Mouse (Mus musculus): ENCODE measurements around the gene Bicra. TPM values are rescaled to one million over a fixed set of nuclear protein-coding genes. Genes with fewer than 3 reads are reported as not detected.

Bicra gene
- polyA plus RNA-seq, 1 experiment from 2014 or later, result 1.6 TPM

DNA sequence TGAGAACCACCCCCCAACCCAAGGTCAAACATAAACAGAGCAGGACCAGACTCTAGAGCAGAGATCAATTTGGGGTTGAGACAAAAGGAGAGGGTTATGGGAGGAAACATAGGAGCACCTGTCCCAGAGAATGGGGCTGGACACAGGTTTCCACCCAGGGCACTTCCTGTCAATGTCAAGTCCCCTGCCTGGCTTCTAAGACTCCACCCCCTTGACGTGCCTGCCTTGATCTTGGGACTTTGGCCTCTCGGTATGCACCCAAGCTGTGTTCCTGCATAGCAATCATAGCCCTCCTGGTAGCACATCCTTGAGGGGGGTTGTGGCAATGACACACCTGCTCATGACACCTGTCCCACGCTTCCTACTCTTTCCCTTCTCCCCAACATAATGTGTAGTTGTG lies 54.6 kb downstream of the Bicra start:
- H3K4me2 ChIP-seq, result no peak overlapping the region
- no peak overlapping the region for H3K4me3 ChIP-seq (replicated peaks)
- H3K9ac ChIP-seq, result no peak overlapping the region
- H3K27ac ChIP-seq (replicated peaks), result no peak overlapping the region
- ATAC-seq (ENCODE audit: insufficient read depth), result no peak
- WGBS (ENCODE audit: insufficient replicate concordance), result 57% methylated on average over 3 of the region's 3 CpGs
- H3K27me3 ChIP-seq, result no peaks in the 10 kb centered on the region
- peaks cover 63% of the 10 kb centered on the region for H3K36me3 ChIP-seq (replicated peaks)
- no peaks in the 10 kb centered on the region for H3K9me3 ChIP-seq (replicated peaks)
- peaks cover 7% of the 10 kb centered on the region; the same call in 1 of the 2 replicates for H3K4me1 ChIP-seq (replicated peaks)

- 47% methylated on average over 3 of the region's 3 CpGs for WGBS (ENCODE audit: insufficient replicate concordance)
- no peak overlapping the region for H3K4me2 ChIP-seq
- no peak overlapping the region for H3K4me3 ChIP-seq (replicated peaks)
- no peak for ATAC-seq (ENCODE audit: insufficient read depth)
- H3K36me3 ChIP-seq (replicated peaks), result peaks cover 66% of the 10 kb centered on the region
- H3K27me3 ChIP-seq, result no peaks in the 10 kb centered on the region
- H3K27ac ChIP-seq (replicated peaks), result no peak overlapping the region
- no peak overlapping the region for H3K9ac ChIP-seq
- no peaks in the 10 kb centered on the region for H3K9me3 ChIP-seq (replicated peaks)
- peaks cover 7% of the 10 kb centered on the region; the same call in 1 of the 2 replicates for H3K4me1 ChIP-seq (replicated peaks)
Measured at GRCm38 (mm10) chr7:15991764-15992163, 56.0 kb downstream of the Bicra start.

- no peak for ATAC-seq (ENCODE audit: insufficient read depth)
- peaks cover 43% of the 10 kb centered on the region for H3K36me3 ChIP-seq (replicated peaks)
- peaks cover 4% of the 10 kb centered on the region for H3K4me1 ChIP-seq (replicated peaks)
- no peak overlapping the region for H3K4me3 ChIP-seq (replicated peaks)
- H3K27ac ChIP-seq (replicated peaks), result no peak overlapping the region
- WGBS (ENCODE audit: insufficient replicate concordance), result 82% methylated on average over 16 of the region's 16 CpGs
- H3K27me3 ChIP-seq, result no peaks in the 10 kb centered on the region
- H3K9me3 ChIP-seq (replicated peaks), result no peaks in the 10 kb centered on the region
- no peak overlapping the region for H3K9ac ChIP-seq
- H3K4me2 ChIP-seq, result no peak overlapping the region
Measured at GRCm38 (mm10) chr7:15987661-15988356, 59.9 kb downstream of the Bicra start.

DNA sequence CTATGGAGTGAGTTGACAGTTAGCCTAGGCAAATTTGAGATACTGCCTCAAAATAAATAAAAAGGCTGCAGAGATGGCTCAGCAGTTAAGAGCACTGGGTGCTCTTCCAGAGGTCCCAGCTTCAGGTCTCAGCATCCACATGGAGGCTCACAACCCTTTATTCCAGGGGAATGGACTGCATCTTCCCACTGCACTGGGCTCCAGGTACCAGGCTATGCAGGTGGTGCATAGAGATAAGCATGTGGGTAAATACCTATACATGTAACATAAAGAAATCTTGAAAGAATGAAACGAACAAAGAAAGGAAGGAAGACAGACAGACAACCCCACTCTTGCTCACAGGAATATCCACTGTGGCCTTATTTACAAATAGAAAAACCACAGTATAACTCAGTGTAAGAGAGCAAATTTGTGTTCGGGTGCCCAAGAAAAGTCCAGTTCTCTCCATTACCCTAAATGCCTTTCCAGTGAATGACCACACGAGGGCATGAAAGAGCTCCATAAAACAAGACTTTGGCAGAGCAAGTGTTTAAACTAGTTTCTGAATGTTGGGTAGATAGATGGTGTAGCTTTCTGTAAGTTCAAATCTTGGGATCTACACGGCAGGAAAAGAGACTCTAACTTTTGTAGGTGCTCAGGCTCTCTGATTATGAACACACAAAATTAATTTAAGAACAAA lies 64.9 kb downstream of the Bicra start:
- Histone ChIP-seq H3K4me3 (replicated peaks) (no peak overlapping the region), H3K9me3 (replicated peaks) (no peaks in the 10 kb centered on the region), H3K9ac (no peak overlapping the region), H3K27ac (replicated peaks) (no peak overlapping the region), H3K4me2 (no peak overlapping the region), H3K36me3 (replicated peaks) (peaks cover 24% of the 10 kb centered on the region), H3K4me1 (replicated peaks) (peaks cover 16% of the 10 kb centered on the region), H3K27me3 (no peaks in the 10 kb centered on the region)
- ATAC-seq (ENCODE audit: insufficient read depth), result no peak
- WGBS (ENCODE audit: insufficient replicate concordance), result 12% methylated on average over 4 of the region's 4 CpGs

GRCm38 (mm10) chr7:15981538-15981937 lies 66.2 kb downstream of the Bicra start:
- Histone ChIP-seq H3K9ac (no peak overlapping the region), H3K4me2 (no peak overlapping the region), H3K27ac (replicated peaks) (no peak overlapping the region), H3K4me3 (replicated peaks) (no peak overlapping the region), H3K4me1 (replicated peaks) (peaks cover 16% of the 10 kb centered on the region), H3K27me3 (no peaks in the 10 kb centered on the region), H3K9me3 (replicated peaks) (no peaks in the 10 kb centered on the region), H3K36me3 (replicated peaks) (peaks cover 24% of the 10 kb centered on the region)
- 68% methylated on average over 4 of the region's 4 CpGs for WGBS (ENCODE audit: insufficient replicate concordance)
- ATAC-seq (ENCODE audit: insufficient read depth), result peak; percentile 27; the same call in 1 of the 2 replicates

- H3K9ac ChIP-seq, result no peak overlapping the region
- H3K4me3 ChIP-seq (replicated peaks), result no peak overlapping the region
- peaks cover 16% of the 10 kb centered on the region for H3K4me1 ChIP-seq (replicated peaks)
- ATAC-seq (ENCODE audit: insufficient read depth), result 0 out of 2 replicates have a peak, but pooled peaks have one; percentile 16
- H3K4me2 ChIP-seq, result no peak overlapping the region
- WGBS (ENCODE audit: insufficient replicate concordance), result 72% methylated on average over 8 of the region's 8 CpGs
- no peaks in the 10 kb centered on the region for H3K27me3 ChIP-seq
- no peak overlapping the region for H3K27ac ChIP-seq (replicated peaks)
- no peaks in the 10 kb centered on the region for H3K9me3 ChIP-seq (replicated peaks)
- H3K36me3 ChIP-seq (replicated peaks), result peaks cover 29% of the 10 kb centered on the region
Measured at GRCm38 (mm10) chr7:15980246-15980645, 67.5 kb downstream of the Bicra start.

DNA sequence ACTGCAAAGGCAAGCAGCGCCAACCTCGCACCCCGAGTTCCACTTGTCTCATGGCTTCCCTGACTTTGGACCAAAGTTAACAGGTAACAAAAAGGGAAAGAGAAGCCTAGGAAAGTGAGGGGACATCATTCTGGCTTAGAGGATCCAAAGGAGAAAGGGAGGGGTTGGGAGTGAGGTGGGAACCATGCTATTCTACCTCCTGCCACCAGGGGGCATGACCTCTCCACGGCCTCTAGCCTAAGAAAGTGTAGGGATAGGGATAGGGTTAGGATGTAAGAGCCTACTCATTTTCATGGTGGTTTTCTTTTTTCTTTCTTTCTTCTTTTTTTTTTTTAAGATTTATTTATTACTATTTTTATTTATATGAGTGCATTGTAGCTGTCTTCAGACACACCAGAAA lies 71.8 kb downstream of the Bicra start:
- no peak overlapping the region for H3K9ac ChIP-seq
- no peak overlapping the region for H3K27ac ChIP-seq (replicated peaks)
- WGBS (ENCODE audit: insufficient replicate concordance), result 74% methylated on average over 4 of the region's 4 CpGs
- ATAC-seq (ENCODE audit: insufficient read depth), result no peak
- H3K27me3 ChIP-seq, result no peaks in the 10 kb centered on the region
- no peak overlapping the region for H3K4me3 ChIP-seq (replicated peaks)
- H3K9me3 ChIP-seq (replicated peaks), result no peaks in the 10 kb centered on the region
- H3K36me3 ChIP-seq (replicated peaks), result peaks cover 56% of the 10 kb centered on the region
- no peaks in the 10 kb centered on the region for H3K4me1 ChIP-seq (replicated peaks)
- no peak overlapping the region for H3K4me2 ChIP-seq

DNA sequence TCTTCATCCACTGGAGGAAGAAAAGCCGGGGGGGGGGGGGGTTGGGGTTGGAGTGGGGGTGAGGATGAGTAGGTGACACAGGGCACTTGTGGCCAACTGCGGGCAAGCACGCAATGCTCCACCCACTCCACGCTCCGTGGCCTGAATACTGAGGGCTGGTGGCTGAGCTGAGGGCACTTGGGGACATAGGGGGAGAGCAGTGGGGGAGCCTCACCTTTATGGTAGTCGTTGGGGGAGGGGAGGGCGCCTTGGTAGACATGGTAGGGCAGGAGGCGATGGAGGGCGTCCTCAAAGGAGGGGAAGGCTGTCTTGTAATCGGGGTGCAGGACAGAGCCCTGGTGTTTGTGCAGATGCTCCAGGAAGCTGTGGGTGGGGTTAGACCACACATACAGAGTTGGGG lies 72.3 kb downstream of the Bicra start:
- WGBS (ENCODE audit: insufficient replicate concordance), result 83% methylated on average over 10 of the region's 10 CpGs
- peaks cover 56% of the 10 kb centered on the region for H3K36me3 ChIP-seq (replicated peaks)
- no peak overlapping the region for H3K4me2 ChIP-seq
- H3K9me3 ChIP-seq (replicated peaks), result no peaks in the 10 kb centered on the region
- H3K27me3 ChIP-seq, result no peaks in the 10 kb centered on the region
- no peaks in the 10 kb centered on the region for H3K4me1 ChIP-seq (replicated peaks)
- H3K9ac ChIP-seq, result no peak overlapping the region
- no peak for ATAC-seq (ENCODE audit: insufficient read depth)
- no peak overlapping the region for H3K27ac ChIP-seq (replicated peaks)
- no peak overlapping the region for H3K4me3 ChIP-seq (replicated peaks)

GRCm38 (mm10) chr7:15974712-15975111 lies 73.0 kb downstream of the Bicra start:
- WGBS (ENCODE audit: insufficient replicate concordance), result 29% methylated on average over 5 of the region's 5 CpGs
- Histone ChIP-seq H3K9ac (no peak overlapping the region), H3K4me2 (no peak overlapping the region), H3K4me3 (replicated peaks) (no peak overlapping the region), H3K27ac (replicated peaks) (no peak overlapping the region), H3K27me3 (no peaks in the 10 kb centered on the region), H3K4me1 (replicated peaks) (no peaks in the 10 kb centered on the region), H3K36me3 (replicated peaks) (peaks cover 56% of the 10 kb centered on the region), H3K9me3 (replicated peaks) (no peaks in the 10 kb centered on the region)
- no peak for ATAC-seq (ENCODE audit: insufficient read depth)

- no peak overlapping the region for H3K9ac ChIP-seq
- H3K4me3 ChIP-seq (replicated peaks), result no peak overlapping the region
- H3K36me3 ChIP-seq (replicated peaks), result peaks cover 45% of the 10 kb centered on the region
- ATAC-seq (ENCODE audit: insufficient read depth), result no peak
- no peak overlapping the region for H3K4me2 ChIP-seq
- WGBS (ENCODE audit: insufficient replicate concordance), result 80% methylated on average over 25 of the region's 25 CpGs
- peaks cover 6% of the 10 kb centered on the region for H3K4me1 ChIP-seq (replicated peaks)
- H3K27me3 ChIP-seq, result no peaks in the 10 kb centered on the region
- no peaks in the 10 kb centered on the region for H3K9me3 ChIP-seq (replicated peaks)
- no peak overlapping the region for H3K27ac ChIP-seq (replicated peaks)
Measured at GRCm38 (mm10) chr7:15972247-15972646, 75.5 kb downstream of the Bicra start.

- 74% methylated on average over 3 of the region's 3 CpGs for WGBS (ENCODE audit: insufficient replicate concordance)
- peaks cover 6% of the 10 kb centered on the region; the same call in 1 of the 2 replicates for H3K27me3 ChIP-seq
- H3K4me3 ChIP-seq (replicated peaks), result no peak overlapping the region
- ATAC-seq (ENCODE audit: insufficient read depth), result no peak
- no peaks in the 10 kb centered on the region for H3K9me3 ChIP-seq (replicated peaks)
- H3K9ac ChIP-seq, result no peak overlapping the region
- no peak overlapping the region for H3K4me2 ChIP-seq
- H3K36me3 ChIP-seq (replicated peaks), result peaks cover 27% of the 10 kb centered on the region
- peaks cover 13% of the 10 kb centered on the region for H3K4me1 ChIP-seq (replicated peaks)
- no peak overlapping the region for H3K27ac ChIP-seq (replicated peaks)
Measured at GRCm38 (mm10) chr7:15969674-15970073, 78.0 kb downstream of the Bicra start.
